Mouse (Mus musculus) liver, adult 10 weeks (tissue): Measurements from ENCODE around the gene Ptprd. TPM values are rescaled to one million over a fixed set of nuclear protein-coding genes. Genes with fewer than 3 reads are reported as not detected.

ENCODE experiments used
- polyA plus RNA-seq: library from polyadenylated mRNA; stranded (reverse); fragments of 350-450 nt; fragmentation: Illumina TruSeq; extraction: RNeasy Lipid Tissue Mini Kit (QIAGEN cat#74804); gene quantifications from one replicate; pipeline ENCODE4 v1.2.3, GENCODE M21; 2014; ENCODE audit warnings: low read depth, low replicate concordance

The Ptprd gene
- polyA plus RNA-seq = 67.3 TPM

GRCm38 (mm10) chr4:78211529-78212494 is at the start of gene Ptprd:
TSS of gene Ptprd (minus strand) at chr4:78211961.

